Mouse (Mus musculus) ES-Bruce4 (cell line): ENCODE data around the gene BC029722.

Source experiments
- CTCF ChIP-seq: IDR thresholded peaks from one replicate; pipeline ENCODE4 v1.8.1; 2011; ENCODE audit warnings: low read depth, low read length
- POLR2A ChIP-seq: IDR thresholded peaks from one replicate; pipeline ENCODE4 v1.8.1; 2011; ENCODE audit warnings: low read length; ENCODE audit not compliant: insufficient read depth

DNA sequence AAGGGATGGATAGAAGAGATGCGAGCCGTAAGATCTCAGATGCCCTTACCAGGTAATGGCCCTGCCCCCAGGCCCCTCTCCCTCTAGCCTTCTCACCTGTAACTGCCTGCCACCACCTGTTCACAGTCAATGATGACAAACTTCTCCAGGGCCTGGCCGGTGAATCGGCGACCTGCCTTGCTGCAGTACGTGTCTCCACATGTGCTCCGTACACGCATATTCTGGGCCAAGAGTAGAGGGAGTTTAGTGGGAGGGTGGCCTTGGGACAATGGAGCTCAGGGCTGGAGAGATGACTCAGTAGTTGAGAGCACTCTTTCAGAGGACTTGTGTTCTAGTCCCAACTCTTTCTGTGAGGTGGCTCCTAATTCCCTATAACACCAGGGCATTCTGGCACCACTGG lies 11.6 kb upstream of the BC029722 start:
- no peak for TF ChIP-seq POLR2A
- TF ChIP-seq CTCF: no peak
